Comparison of ENCODE assay signal across 21 mouse cellular contexts in genomic region chr2:49411685-49412084, GRCm38 (mm10).
"Had no signal": no experiment of that assay in that cellular context is flagged by ENCODE, and none has a peak within 500 bp of the region (broad histone marks: within the 10 kb centered on the region; RNA-seq: fewer than 3 reads in every experiment).

No protein-coding gene starts in this region.

- H3K9ac ChIP-seq: intestine, embryonic 15.5 days; kidney, embryonic 15.5 days; liver, embryonic 13.5 days; lung, embryonic 15.5 days; neural tube, embryonic 12.5 days; neural tube, embryonic 15.5 days; stomach, embryonic 15.5 days had no signal

- H3K27ac ChIP-seq: intestine, embryonic 15.5 days; kidney, embryonic 15.5 days; left cerebral cortex, adult 2 months; liver, embryonic 13.5 days; lung, embryonic 15.5 days; neural tube, embryonic 12.5 days; neural tube, embryonic 15.5 days; stomach, embryonic 15.5 days had no signal

- H3K4me3 ChIP-seq: intestine, embryonic 15.5 days; kidney, embryonic 15.5 days; left cerebral cortex, adult 2 months; liver, embryonic 13.5 days; lung, embryonic 15.5 days; neural tube, embryonic 12.5 days; neural tube, embryonic 15.5 days; stomach, embryonic 15.5 days had no signal

- H3K27me3 ChIP-seq: intestine, embryonic 15.5 days; kidney, embryonic 15.5 days; liver, embryonic 13.5 days; lung, embryonic 15.5 days; neural tube, embryonic 12.5 days; neural tube, embryonic 15.5 days; stomach, embryonic 15.5 days had no signal

- DNase-seq: kidney, adult 11 months; kidney, adult 8-10 months; kidney, postnatal 10 days; kidney, postnatal 36 days; layer of hippocampus, postnatal 36 days; liver, embryonic 13.5 days; lung, postnatal 10 days; lung, postnatal 4 days; midbrain, embryonic 14.5 days; right cerebral cortex, adult 18-20 months; right cerebral cortex, postnatal 14 days; right cerebral cortex, postnatal 4 days; thymus, postnatal 36 days had no signal

- ATAC-seq: intestine, embryonic 15.5 days had no signal

- H3K4me1 ChIP-seq: intestine, embryonic 15.5 days; kidney, embryonic 15.5 days; liver, embryonic 13.5 days; lung, embryonic 15.5 days; neural tube, embryonic 12.5 days; neural tube, embryonic 15.5 days; stomach, embryonic 15.5 days had no signal

- H3K9me3 ChIP-seq: intestine, embryonic 15.5 days; kidney, embryonic 15.5 days; liver, embryonic 13.5 days; lung, embryonic 15.5 days; neural tube, embryonic 12.5 days; neural tube, embryonic 15.5 days; stomach, embryonic 15.5 days had no signal

- H3K4me2 ChIP-seq: intestine, embryonic 15.5 days; kidney, embryonic 15.5 days; liver, embryonic 13.5 days; lung, embryonic 15.5 days; midbrain, embryonic 11.5 days; neural tube, embryonic 12.5 days; neural tube, embryonic 15.5 days; stomach, embryonic 15.5 days had no signal

- H3K36me3 ChIP-seq: intestine, embryonic 15.5 days; kidney, embryonic 15.5 days; liver, embryonic 13.5 days; lung, embryonic 15.5 days; neural tube, embryonic 12.5 days; neural tube, embryonic 15.5 days; stomach, embryonic 15.5 days had no signal
